ENCODE assay signal across 14 mouse cellular contexts in genomic region chr7:144549904-144550566, GRCm38 (mm10). TPM values are rescaled to one million over a fixed set of nuclear protein-coding genes. Genes with fewer than 3 reads are reported as not detected.
DNase-seq lines count a peak whose midpoint lies in the region; ATAC-seq and TF ChIP-seq lines count a peak whose summit lies in the region.
"Had no signal": no experiment of that assay in that cellular context is flagged by ENCODE, and none has a peak within 500 bp of the region (broad histone marks: within the 10 kb centered on the region; RNA-seq: fewer than 3 reads in every experiment).

No protein-coding gene starts in this region.

- H3K4me1 ChIP-seq in intestine, postnatal 0 days (replicated peaks; ENCODE audit: control insufficient read depth, insufficient read depth, low read length): no peaks in the 10 kb centered on the region
- H3K4me1 ChIP-seq in intestine, embryonic 16.5 days (ENCODE audit: control insufficient read depth, insufficient read depth, low read length): peaks cover 18% of the 10 kb centered on the region

- H3K9ac ChIP-seq in intestine, postnatal 0 days (ENCODE audit: low read depth, low read length): no peak overlapping the region
- H3K9ac ChIP-seq in intestine, embryonic 16.5 days (ENCODE audit: low read depth, low read length): no peak overlapping the region
- H3K9ac ChIP-seq: forebrain, embryonic 12.5 days; heart, embryonic 15.5 days; hindbrain, embryonic 14.5 days; kidney, embryonic 15.5 days had no signal

- H3K36me3 ChIP-seq in intestine, postnatal 0 days (ENCODE audit: control insufficient read depth, insufficient read depth): peaks cover 19% of the 10 kb centered on the region; the same call in 1 of the 2 replicates
- peaks cover 7% of the 10 kb centered on the region for H3K36me3 ChIP-seq in intestine, embryonic 16.5 days (ENCODE audit: control insufficient read depth, insufficient read depth, low read length)

- ATAC-seq in intestine, postnatal 0 days: no peak
- ATAC-seq in intestine, embryonic 16.5 days: no peak
- no peak for ATAC-seq in erythroblast, adult 5-6 weeks (replicated peaks; ENCODE audit: low FRiP score, poor library complexity, severe bottlenecking)
- ATAC-seq: activated CD4-positive, CD25-positive, alpha-beta regulatory T cell, adult 4 months had no signal

- 97% methylated on average over 2 of the region's 2 CpGs for WGBS in intestine, postnatal 0 days
- WGBS in intestine, embryonic 16.5 days: 94% methylated on average over 2 of the region's 2 CpGs

- H3K4me3 ChIP-seq in intestine, postnatal 0 days (ENCODE audit: low read depth, low read length): no peak overlapping the region
- H3K4me3 ChIP-seq in intestine, embryonic 16.5 days (ENCODE audit: low read length): no peak overlapping the region
- H3K4me3 ChIP-seq: forebrain, embryonic 12.5 days; heart, embryonic 15.5 days; kidney, embryonic 15.5 days had no signal

- no peak overlapping the region for H3K4me2 ChIP-seq in intestine, postnatal 0 days (replicated peaks; ENCODE audit: low read depth)
- H3K4me2 ChIP-seq in intestine, embryonic 16.5 days (ENCODE audit: low read depth, low read length): no peak overlapping the region
- H3K4me2 ChIP-seq: forebrain, embryonic 12.5 days; heart, embryonic 15.5 days; hindbrain, embryonic 14.5 days; kidney, embryonic 15.5 days had no signal

- DNase-seq in thymus, postnatal 4 days: peak; percentile 47
- no peak for DNase-seq in thymus, postnatal 25 days
- DNase-seq in cerebellum, postnatal 10 days: peak; percentile 64 to 68
- no peak for DNase-seq in adrenal gland, adult 8-10 months
- no peak for DNase-seq in right cerebral cortex, adult 2 months (ENCODE audit: low spot score in 2 of 2)
- DNase-seq: gastrocnemius, postnatal 14 days had no signal

- H3K27me3 ChIP-seq in intestine, postnatal 0 days (replicated peaks; ENCODE audit: control insufficient read depth, insufficient read depth, low read length): no peaks in the 10 kb centered on the region
- no peaks in the 10 kb centered on the region for H3K27me3 ChIP-seq in intestine, embryonic 16.5 days (replicated peaks; ENCODE audit: control insufficient read depth, insufficient read depth, low read length)
- H3K27me3 ChIP-seq: heart, embryonic 15.5 days; kidney, embryonic 15.5 days had no signal

- H3K9me3 ChIP-seq in intestine, postnatal 0 days (ENCODE audit: control insufficient read depth): no peaks in the 10 kb centered on the region
- no peaks in the 10 kb centered on the region for H3K9me3 ChIP-seq in intestine, embryonic 16.5 days (ENCODE audit: control insufficient read depth, low read length)
- H3K9me3 ChIP-seq: forebrain, embryonic 12.5 days; heart, embryonic 15.5 days; kidney, embryonic 15.5 days had no signal

- H3K27ac ChIP-seq in intestine, postnatal 0 days (ENCODE audit: low read depth, low read length): no peak overlapping the region
- no peak overlapping the region for H3K27ac ChIP-seq in intestine, embryonic 16.5 days (ENCODE audit: low read length)
- H3K27ac ChIP-seq: forebrain, embryonic 12.5 days; heart, embryonic 15.5 days; hindbrain, embryonic 14.5 days; kidney, embryonic 15.5 days had no signal

- peak; percentile 41 for TF ChIP-seq CTCF in intestine, postnatal 0 days (IDR thresholded peaks at IDR 0.05; ENCODE audit: low read depth)

RNA-seq across cellular contexts. Expression of gene Ppfia1, which starts 3.5 kb away (rescaled TPM):
- 15.2 and 17.2 TPM in 2 replicates for polyA plus RNA-seq in intestine, postnatal 0 days (2015; fragmentation: Nextera tagmentation; extraction: Ambion mirVana)
- polyA plus RNA-seq in intestine, embryonic 16.5 days (2015; fragmentation: Nextera tagmentation; extraction: Ambion mirVana): 13.8 TPM in 2 replicates
- 10 to 100 TPM; 48.2 to 63.2 (median 54.5) TPM for total RNA-seq in adrenal gland, adult 8-10 months (2022)
- 21.3 and 40.3 TPM in 2 replicates for total RNA-seq in erythroblast, adult 5-6 weeks (2015; ENCODE audit: low replicate concordance)
- total RNA-seq in erythroblast, adult 5-6 weeks (2017; ENCODE audit: low replicate concordance): 19.7 and 31.7 TPM in 2 replicates

RNA-seq across cellular contexts. Expression of gene Fadd, which starts 32.2 kb away (rescaled TPM):
- polyA plus RNA-seq in intestine, postnatal 0 days (2015; fragmentation: Nextera tagmentation; extraction: Ambion mirVana): 12.5 and 13.4 TPM in 2 replicates
- polyA plus RNA-seq in intestine, embryonic 16.5 days (2015; fragmentation: Nextera tagmentation; extraction: Ambion mirVana): 13.8 and 13.9 TPM in 2 replicates
- total RNA-seq in adrenal gland, adult 8-10 months (2022): 10 to 100 TPM; 13.2 to 14.9 (median 13.8) TPM
- total RNA-seq in erythroblast, adult 5-6 weeks (2015; ENCODE audit: low replicate concordance): 0.96 and 4.2 TPM in 2 replicates
- 2.4 and 2.8 TPM in 2 replicates for total RNA-seq in erythroblast, adult 5-6 weeks (2017; ENCODE audit: low replicate concordance)

Comparison
In these comparisons a context has a peak if more than half of its experiments do, and no peak if none do; other contexts are left out.
1. DNase-seq: peak in thymus, postnatal 4 days (single experiment) and cerebellum, postnatal 10 days (2 of 2); none in thymus, postnatal 25 days (single experiment), adrenal gland, adult 8-10 months (single experiment) and right cerebral cortex, adult 2 months (0 of 2).